Mouse (Mus musculus) C3H10T1/2 (cell line): ENCODE measurements around the gene Batf2. TPM values are rescaled to one million over a fixed set of nuclear protein-coding genes. Genes with fewer than 3 reads are reported as not detected.

Experiments used
- polyA plus RNA-seq, 2 experiments: library from polyadenylated mRNA; unstranded; fragments of >200 nt; fragmentation: generic; extraction: Trizol; gene quantifications; one replicate each; pipeline ENCODE4 v1.2.1; 2012; ENCODE audit warnings: missing spikeins in 2 of 2

The Batf2 gene
- polyA plus RNA-seq, result under 1 TPM in 1 of 2 experiments, not detected in 1; 0.14 TPM

GRCm38 (mm10) chr19:6140678-6141393 is at the start of gene Batf2:
Batf2 (plus strand) TSS chr19:6140983.

GRCm38 (mm10) chr19:6094119-6094518 is 46.7 kb upstream of the Batf2 start, which contains the start of gene AC131692.1:
AC131692.1 (plus strand) TSS chr19:6094419.

GRCm38 (mm10) chr19:6105586-6105985 is 35.2 kb upstream of the Batf2 start, which contains the start of gene Naaladl1:
Naaladl1 (plus strand) TSS chr19:6105782.

GRCm38 (mm10) chr19:6117986-6118676 is 22.7 kb upstream of the Batf2 start, which contains the start of gene Sac3d1:
Sac3d1 (minus strand) TSS chr19:6118650.

GRCm38 (mm10) chr19:6127760-6128341 is 12.9 kb upstream of the Batf2 start, which contains the start of gene Snx15:
Snx15 (minus strand) TSS chr19:6128304.

GRCm38 (mm10) chr19:6141394-6141749 is 589 bp downstream of the Batf2 start, which contains the start of gene Arl2:
Arl2 (minus strand) TSS chr19:6141548.

GRCm38 (mm10) chr19:6184131-6184530 is 43.3 kb downstream of the Batf2 start, which contains the start of gene Majin:
Majin (plus strand) TSS chr19:6184388.

Other genes with a start within 250 kb of the Batf2 start
- gene Tigd3, start 246.8 kb upstream of the Batf2 start, polyA plus RNA-seq, result 1 to 10 TPM in 1 of 2 experiments, under 1 TPM in 1; 0.46 to 1.5 TPM
- gene Dpf2, start 228.0 kb upstream of the Batf2 start, polyA plus RNA-seq, result 10 to 100 TPM; 36.2 to 93.5 TPM
- gene Cdc42ep2, start 216.2 kb upstream of the Batf2 start, polyA plus RNA-seq, result 10 to 100 TPM; 28.5 to 39.7 TPM
- 10 to 100 TPM; 33.2 to 41.9 TPM for gene Pola2, start 176.8 kb upstream of the Batf2 start, polyA plus RNA-seq
- under 1 TPM in 1 of 2 experiments, not detected in 1; 0.05 TPM for gene Slc22a20, start 154.8 kb upstream of the Batf2 start, polyA plus RNA-seq
- gene Capn1, start 125.1 kb upstream of the Batf2 start, polyA plus RNA-seq, result 100 to 1,000 TPM in 1 of 2 experiments, 10 to 100 TPM in 1; 54.3 to 106 TPM
- 10 to 100 TPM in 1 of 2 experiments, 1 to 10 TPM in 1; 8.1 to 37.0 TPM for gene Syvn1, start 94.4 kb upstream of the Batf2 start, polyA plus RNA-seq
- gene Mrpl49, start 83.2 kb upstream of the Batf2 start, polyA plus RNA-seq, result 10 to 100 TPM; 53.0 to 53.6 TPM
- gene Fau, start 83.1 kb upstream of the Batf2 start, polyA plus RNA-seq, result 1,000 to 10,000 TPM; 3,123 to 6,609 TPM
- 10 to 100 TPM; 47.8 to 81.5 TPM for gene Znhit2, start 79.8 kb upstream of the Batf2 start, polyA plus RNA-seq
- 10 to 100 TPM; 13.4 to 34.1 TPM for gene Tm7sf2, start 72.6 kb upstream of the Batf2 start, polyA plus RNA-seq
- gene Vps51, start 63.8 kb upstream of the Batf2 start, polyA plus RNA-seq, result 10 to 100 TPM; 86.8 to 98.3 TPM
- not detected for gene Tmem262, start 61.0 kb upstream of the Batf2 start, polyA plus RNA-seq
- 1 to 10 TPM in 1 of 2 experiments, under 1 TPM in 1; 0.12 to 1.5 TPM for gene Gm28374, start 58.7 kb upstream of the Batf2 start, polyA plus RNA-seq
- 100 to 1,000 TPM in 1 of 2 experiments, 10 to 100 TPM in 1; 97.2 to 129 TPM for gene Zfpl1, start 56.0 kb upstream of the Batf2 start, polyA plus RNA-seq
- 10 to 100 TPM; 22.1 to 36.7 TPM for gene Cdca5, start 56.0 kb upstream of the Batf2 start, polyA plus RNA-seq
- under 1 TPM; 0.25 to 0.46 TPM for gene AC131692.1, start 46.6 kb upstream of the Batf2 start, polyA plus RNA-seq
- gene Naaladl1, start 35.2 kb upstream of the Batf2 start, polyA plus RNA-seq, result under 1 TPM; 0.07 to 0.28 TPM
- 10 to 100 TPM; 28.4 to 46.8 TPM for gene Sac3d1, start 22.3 kb upstream of the Batf2 start, polyA plus RNA-seq
- gene Snx15, start 12.7 kb upstream of the Batf2 start, polyA plus RNA-seq, result 10 to 100 TPM; 17.1 to 34.0 TPM
- gene Arl2, start 565 bp downstream of the Batf2 start, polyA plus RNA-seq, result 100 to 1,000 TPM; 112 to 164 TPM
- gene Majin, start 43.4 kb downstream of the Batf2 start, polyA plus RNA-seq, result not detected
- 1 to 10 TPM in 1 of 2 experiments, under 1 TPM in 1; 0.33 to 3.6 TPM for gene Gpha2, start 85.4 kb downstream of the Batf2 start, polyA plus RNA-seq
- 10 to 100 TPM; 11.0 to 23.1 TPM for gene Ppp2r5b, start 94.9 kb downstream of the Batf2 start, polyA plus RNA-seq
- 10 to 100 TPM; 10.8 to 22.6 TPM for gene Atg2a, start 100.7 kb downstream of the Batf2 start, polyA plus RNA-seq
- gene Ehd1, start 135.7 kb downstream of the Batf2 start, polyA plus RNA-seq, result 100 to 1,000 TPM; 138 to 139 TPM
- under 1 TPM; 0.04 to 0.26 TPM for gene Cdc42bpg, start 165.5 kb downstream of the Batf2 start, polyA plus RNA-seq
- 10 to 100 TPM; 39.2 to 60.2 TPM for gene Men1, start 194.0 kb downstream of the Batf2 start, polyA plus RNA-seq
- 10 to 100 TPM in 1 of 2 experiments, 1 to 10 TPM in 1; 3.1 to 11.6 TPM for gene Map4k2, start 200.2 kb downstream of the Batf2 start, polyA plus RNA-seq
- gene Sf1, start 222.7 kb downstream of the Batf2 start, polyA plus RNA-seq, result 100 to 1,000 TPM in 1 of 2 experiments, 10 to 100 TPM in 1; 75.7 to 128 TPM
- gene Pygm, start 243.4 kb downstream of the Batf2 start, polyA plus RNA-seq, result 1 to 10 TPM in 1 of 2 experiments, under 1 TPM in 1; 0.06 to 3.8 TPM